Mouse (Mus musculus) c-Kit-negative CD71-positive TER-119-positive erythroid progenitor cells, embryonic 14.5 days (primary cell): Measurements from ENCODE around the gene Tnfrsf1a.

ENCODE experiments used
- DNase-seq: peaks from one replicate; pipeline ENCODE4 v3.0.0-alpha.2; 2013; ENCODE audit warnings: low read depth, low spot score

Gene Tnfrsf1a

GRCm38 (mm10) chr6:125323547-125323946 is 25.6 kb upstream of the Tnfrsf1a start:
- no peak for DNase-seq

GRCm38 (mm10) chr6:125325337-125325736 is 23.8 kb upstream of the Tnfrsf1a start:
- no peak for DNase-seq

GRCm38 (mm10) chr6:125328243-125328642 is 20.9 kb upstream of the Tnfrsf1a start:
- DNase-seq, result no peak

GRCm38 (mm10) chr6:125330626-125331326 is 18.4 kb upstream of the Tnfrsf1a start:
- no peak for DNase-seq

- DNase-seq, result no peak
Measured at GRCm38 (mm10) chr6:125333112-125333899, 15.9 kb upstream of the Tnfrsf1a start.

- no peak for DNase-seq
Measured at GRCm38 (mm10) chr6:125334356-125334755, 14.8 kb upstream of the Tnfrsf1a start.

GRCm38 (mm10) chr6:125338791-125339660 is 10.1 kb upstream of the Tnfrsf1a start:
- no peak for DNase-seq

- DNase-seq, result no peak
Measured at GRCm38 (mm10) chr6:125340244-125340643, 8.9 kb upstream of the Tnfrsf1a start.

- no peak for DNase-seq
Measured at GRCm38 (mm10) chr6:125342198-125342597, 7.0 kb upstream of the Tnfrsf1a start.

GRCm38 (mm10) chr6:125344084-125344483 is 5.1 kb upstream of the Tnfrsf1a start:
- no peak for DNase-seq

- no peak for DNase-seq
Measured at GRCm38 (mm10) chr6:125344866-125345265, 4.3 kb upstream of the Tnfrsf1a start.

GRCm38 (mm10) chr6:125345625-125346024 is 3.5 kb upstream of the Tnfrsf1a start:
- DNase-seq, result no peak

GRCm38 (mm10) chr6:125346029-125346428 is 3.1 kb upstream of the Tnfrsf1a start:
- no peak for DNase-seq

GRCm38 (mm10) chr6:125349575-125350230 is 541 bp downstream of the Tnfrsf1a start:
- DNase-seq, result no peak

GRCm38 (mm10) chr6:125350231-125350994 is 1.3 kb downstream of the Tnfrsf1a start:
- no peak for DNase-seq

GRCm38 (mm10) chr6:125350995-125351324 is 1.8 kb downstream of the Tnfrsf1a start:
- no peak for DNase-seq

- no peak for DNase-seq
Measured at GRCm38 (mm10) chr6:125351368-125352045, 2.3 kb downstream of the Tnfrsf1a start.

GRCm38 (mm10) chr6:125352046-125352384 is 2.9 kb downstream of the Tnfrsf1a start:
- no peak for DNase-seq

- DNase-seq, result no peak
Measured at GRCm38 (mm10) chr6:125352811-125353210, 3.6 kb downstream of the Tnfrsf1a start.

- no peak for DNase-seq
Measured at GRCm38 (mm10) chr6:125353221-125353620, 4.1 kb downstream of the Tnfrsf1a start.
